Mouse (Mus musculus) midbrain, embryonic 10.5 days (tissue): ENCODE measurements around the gene Cfap61. TPM values are rescaled to one million over a fixed set of nuclear protein-coding genes. Genes with fewer than 3 reads are reported as not detected.

Source experiments
- DNase-seq: peaks from one replicate; pipeline ENCODE4 v3.0.0-alpha.2; 2017; ENCODE audit warnings: low spot score
- H3K27ac ChIP-seq: fragments of 300-500 bp; sonication (generic); replicated peaks from 2 replicates; pipeline ENCODE4 v1.5.1; 2016; ENCODE audit warnings: mild to moderate bottlenecking
- H3K27me3 ChIP-seq: fragments of 300-500 bp; sonication (generic); 2 replicates; pipeline ENCODE4 v1.6.1; 2016; ENCODE audit warnings: low read depth, mild to moderate bottlenecking; ENCODE audit not compliant: poor library complexity, severe bottlenecking
- H3K36me3 ChIP-seq: fragments of 300-500 bp; sonication (generic); 2 replicates; pipeline ENCODE4 v1.6.1; 2016; ENCODE audit warnings: mild to moderate bottlenecking, moderate library complexity
- H3K4me1 ChIP-seq: fragments of 300-500 bp; sonication (generic); 2 replicates; pipeline ENCODE4 v1.6.1; 2016
- H3K4me3 ChIP-seq: fragments of 300-500 bp; sonication (generic); 2 replicates; pipeline ENCODE4 v1.5.1; 2016; ENCODE audit warnings: mild to moderate bottlenecking, moderate library complexity
- H3K9me3 ChIP-seq: fragments of 300-500 bp; sonication (generic); replicated peaks from 2 replicates; pipeline ENCODE4 v1.6.1; 2016; ENCODE audit warnings: mild to moderate bottlenecking
- WGBS: fragments of 180-500 bp; shearing (Covaris S2); methylation state at CpG from one replicate; pipeline ENCODE4 v1.1.7; 2016; 5-methylcytosine and 5-hydroxymethylcytosine counted together
- polyA plus RNA-seq: library from polyadenylated mRNA; unstranded; fragments of >200 nt; fragmentation: Nextera tagmentation; extraction: Ambion mirVana; gene quantifications from 2 replicates; pipeline ENCODE4 v1.2.1, GENCODE M21; 2016

The Cfap61 gene
- polyA plus RNA-seq, 1 experiment from 2014 or later = 0.75 TPM

DNA sequence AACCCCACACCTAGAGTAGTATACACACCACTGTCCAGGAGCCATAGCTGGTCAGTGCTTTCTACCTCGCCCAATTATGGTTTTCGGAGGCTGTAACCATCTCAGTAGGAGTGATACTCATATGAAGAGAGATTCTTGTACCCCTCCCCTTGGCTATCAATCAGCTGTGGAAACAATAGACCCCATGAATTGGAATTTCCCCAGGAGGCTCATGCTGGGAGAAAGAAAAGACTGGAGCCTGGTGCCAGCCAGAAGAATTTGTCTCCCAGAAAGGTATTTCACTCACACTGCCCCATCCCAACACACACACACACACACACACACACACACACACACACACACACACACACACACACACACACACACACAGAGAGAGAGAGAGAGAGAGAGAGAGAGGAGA is 55.9 kb downstream of the Cfap61 start:
- DNase-seq = no peak

DNA sequence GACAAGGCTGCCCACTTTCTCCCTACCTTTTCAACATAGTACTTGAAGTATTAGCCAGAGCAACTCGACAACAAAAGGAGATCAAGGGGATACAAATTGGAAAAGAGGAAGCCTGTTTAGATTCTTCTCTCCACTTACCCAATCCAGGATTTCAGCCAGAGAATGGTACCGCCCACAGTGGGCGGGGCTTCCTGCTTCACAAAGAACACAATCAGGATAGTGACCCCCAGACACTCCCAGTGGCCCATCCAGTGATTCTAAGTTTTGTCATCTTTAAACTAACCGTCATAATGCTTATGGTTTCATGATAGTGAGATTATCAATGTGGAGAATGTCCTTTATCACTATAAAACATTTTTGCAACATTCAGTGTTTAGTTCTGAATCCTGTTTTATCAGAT is 61.9 kb downstream of the Cfap61 start:
- Histone ChIP-seq H3K27ac (no peak overlapping the region), H3K4me3 (no peak overlapping the region), H3K36me3 (no peaks in the 10 kb centered on the region), H3K4me1 (no peaks in the 10 kb centered on the region), H3K27me3 (no peaks in the 10 kb centered on the region), H3K9me3 (no peaks in the 10 kb centered on the region)
- 69% methylated on average over 4 of the region's 4 CpGs for WGBS
- DNase-seq = no peak

More for the DNA sequence above, 55.9 kb downstream of the Cfap61 start:
- no peak overlapping the region for H3K27ac ChIP-seq
- 62% methylated on average over 2 of the region's 2 CpGs for WGBS
- no peak overlapping the region for H3K4me3 ChIP-seq
- no peaks in the 10 kb centered on the region for H3K36me3 ChIP-seq
- no peaks in the 10 kb centered on the region for H3K27me3 ChIP-seq
- H3K9me3 ChIP-seq = no peaks in the 10 kb centered on the region
- peaks cover 4% of the 10 kb centered on the region; the same call in 1 of the 2 replicates for H3K4me1 ChIP-seq

DNA sequence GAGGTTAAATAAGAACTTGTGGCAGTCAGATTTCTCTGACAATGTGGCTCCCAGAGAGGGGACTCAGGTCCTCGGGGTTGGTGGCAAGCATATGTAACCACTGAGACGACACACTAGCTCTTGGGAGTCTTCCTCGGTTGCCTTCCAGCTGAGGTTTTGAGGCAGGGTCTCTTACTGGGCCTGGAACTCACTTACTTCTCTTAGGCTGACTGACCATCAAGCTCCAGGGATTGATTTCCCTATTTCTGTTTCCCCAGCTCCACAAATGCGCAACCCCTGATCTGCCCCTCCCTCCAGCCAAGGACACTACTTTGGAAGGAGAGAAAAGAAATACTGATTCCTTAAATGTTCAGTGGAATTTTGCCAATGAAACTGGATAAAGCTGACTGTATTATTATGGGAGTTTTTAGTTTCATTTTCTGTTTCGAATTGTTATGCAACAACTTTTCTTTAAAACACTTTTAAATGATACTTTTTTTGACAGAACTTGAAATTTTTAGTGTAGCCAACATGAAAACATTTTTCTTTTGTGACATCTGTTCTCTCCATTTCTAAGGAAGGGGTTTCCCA is 63.5 kb downstream of the Cfap61 start:
- Histone ChIP-seq H3K27ac (no peak overlapping the region), H3K27me3 (no peaks in the 10 kb centered on the region), H3K36me3 (no peaks in the 10 kb centered on the region), H3K4me1 (no peaks in the 10 kb centered on the region), H3K4me3 (no peak overlapping the region), H3K9me3 (no peaks in the 10 kb centered on the region)
- 85% methylated on average over 5 of the region's 5 CpGs for WGBS
- no peak for DNase-seq

DNA sequence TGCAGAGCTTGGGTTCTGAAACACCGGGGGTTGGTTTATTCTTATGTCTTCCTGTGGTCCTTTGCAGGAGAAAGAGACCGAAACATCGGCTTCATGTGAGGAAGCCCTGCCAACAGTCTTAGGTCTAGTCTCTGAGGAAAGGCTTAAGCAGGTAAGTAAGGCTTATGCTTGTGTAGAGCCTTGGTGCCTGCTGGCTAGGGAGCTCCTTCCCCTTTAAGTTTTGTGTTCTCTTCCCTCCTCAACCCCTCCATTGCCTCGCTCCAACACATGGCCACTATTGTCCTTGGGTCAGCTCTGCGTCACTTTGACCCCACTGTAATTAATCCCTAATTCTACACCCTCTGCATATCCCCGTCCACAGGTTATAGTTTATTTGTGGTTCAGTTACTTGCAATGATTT is 74.2 kb downstream of the Cfap61 start:
- Histone ChIP-seq H3K4me1 (peaks cover 14% of the 10 kb centered on the region; the same call in 1 of the 2 replicates), H3K36me3 (no peaks in the 10 kb centered on the region), H3K27ac (no peak overlapping the region), H3K9me3 (no peaks in the 10 kb centered on the region), H3K4me3 (no peak overlapping the region), H3K27me3 (no peaks in the 10 kb centered on the region)
- WGBS = 86% methylated on average over 6 of the region's 6 CpGs
- DNase-seq = no peak

DNA sequence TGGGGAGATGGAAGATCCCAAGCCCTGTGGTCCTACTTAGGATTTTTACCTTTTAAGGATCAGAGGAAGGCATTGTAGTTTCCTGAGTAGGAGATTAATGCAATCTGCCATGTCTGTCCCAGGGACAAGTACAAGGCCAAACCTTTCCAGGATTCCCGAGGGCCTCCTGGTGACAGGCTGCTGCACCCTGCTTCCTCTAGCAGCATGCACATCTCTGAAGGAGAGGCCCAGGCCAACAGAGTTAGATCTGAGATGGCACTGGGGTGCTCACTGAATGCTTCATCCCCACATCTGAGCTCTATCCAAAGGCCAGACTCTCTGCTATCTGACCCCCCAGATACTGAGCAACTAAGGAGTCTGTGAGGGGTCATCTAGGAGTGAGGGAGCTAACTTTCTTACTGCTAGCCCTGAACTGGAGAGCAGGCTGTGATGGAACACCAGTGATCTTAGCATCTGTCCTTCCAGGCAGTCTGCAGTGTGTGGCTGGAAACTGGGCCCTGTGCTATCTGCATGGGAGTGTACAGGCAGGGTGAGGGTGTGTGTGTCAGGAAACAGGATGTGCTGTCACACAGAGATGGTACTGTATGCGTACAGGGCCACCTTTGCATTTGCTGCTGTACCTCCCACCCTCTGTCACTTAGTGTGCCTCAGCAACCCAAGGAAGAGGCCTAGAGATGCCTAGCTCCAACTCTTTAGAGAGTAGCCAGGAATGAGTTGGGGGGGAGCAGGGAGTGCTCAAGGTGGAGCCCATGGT is 75.2 kb downstream of the Cfap61 start:
- Histone ChIP-seq H3K9me3 (no peaks in the 10 kb centered on the region), H3K4me1 (peaks cover 14% of the 10 kb centered on the region; the same call in 1 of the 2 replicates), H3K4me3 (no peak overlapping the region), H3K36me3 (no peaks in the 10 kb centered on the region), H3K27me3 (no peaks in the 10 kb centered on the region), H3K27ac (peak overlapping the region; percentile 33)
- WGBS = 84% methylated on average over 2 of the region's 2 CpGs
- DNase-seq = no peak

DNA sequence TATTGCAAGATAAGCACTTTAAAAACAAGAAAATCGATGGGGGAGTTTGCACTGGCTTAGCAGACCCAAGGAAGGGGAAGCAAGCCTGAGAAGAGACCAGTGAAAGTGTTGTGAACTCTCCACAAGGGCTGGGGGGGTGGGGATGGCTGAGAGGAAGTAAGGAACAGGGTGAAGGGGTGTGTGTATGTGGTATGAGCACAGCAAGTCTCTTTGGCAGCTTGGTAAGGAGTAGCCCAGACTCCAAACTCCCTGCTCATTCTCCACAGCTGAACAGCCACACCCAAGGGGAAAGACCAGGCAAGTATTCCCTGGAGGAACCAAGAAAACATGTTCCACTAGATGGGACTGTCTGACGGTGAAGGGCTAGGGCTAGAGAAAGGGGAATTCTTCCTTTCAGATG is 76.2 kb downstream of the Cfap61 start:
- H3K36me3 ChIP-seq = no peaks in the 10 kb centered on the region
- H3K27ac ChIP-seq = peak overlapping the region; percentile 28; the same call in 1 of the 2 replicates
- peaks cover 21% of the 10 kb centered on the region for H3K4me1 ChIP-seq
- 63% methylated on average over 2 of the region's 2 CpGs for WGBS
- no peak overlapping the region for H3K4me3 ChIP-seq
- DNase-seq = no peak
- no peaks in the 10 kb centered on the region for H3K9me3 ChIP-seq
- H3K27me3 ChIP-seq = no peaks in the 10 kb centered on the region

DNA sequence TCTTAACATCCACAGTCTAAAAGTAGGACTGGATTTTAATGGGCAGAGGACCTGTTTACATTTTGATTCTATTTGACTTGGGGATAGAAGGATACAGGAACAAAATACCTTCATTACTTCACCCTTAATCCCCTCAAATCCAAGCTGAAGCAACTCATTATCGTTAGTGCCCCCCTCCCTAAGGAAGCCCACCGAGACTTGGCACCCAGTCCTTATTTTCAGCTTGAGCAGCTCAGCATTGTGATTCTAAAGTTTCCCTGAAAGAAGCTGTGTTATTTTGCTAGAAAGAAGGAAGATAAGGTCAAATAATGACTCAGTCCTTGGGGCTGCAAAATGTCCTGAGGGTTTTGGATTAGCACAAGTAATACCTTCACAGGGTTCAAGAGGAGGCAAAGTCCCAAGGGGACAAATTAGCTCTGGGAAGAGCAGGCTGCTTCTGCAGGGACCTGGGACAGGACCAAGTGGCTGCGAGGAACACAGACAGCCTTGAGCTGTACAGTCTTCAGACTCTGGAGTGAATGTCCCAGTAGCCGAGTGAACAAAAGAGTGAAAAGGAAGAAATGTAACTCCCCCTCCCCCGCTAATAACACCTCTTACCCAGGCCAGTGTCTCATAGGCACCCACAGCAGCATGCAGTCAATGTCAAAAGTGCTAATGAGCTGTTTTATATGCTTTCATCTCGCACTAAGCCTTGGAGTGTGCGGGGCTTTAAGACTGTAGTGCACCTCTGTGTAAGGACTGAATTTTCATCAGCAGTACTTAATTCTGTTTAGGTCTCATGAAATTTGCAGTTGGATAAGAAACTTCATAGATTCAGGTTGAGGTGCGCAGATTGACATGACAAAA is 81.0 kb downstream of the Cfap61 start:
- peak overlapping the region; percentile 50; the same call in 1 of the 2 replicates for H3K27ac ChIP-seq
- no peaks in the 10 kb centered on the region for H3K27me3 ChIP-seq
- no peak overlapping the region for H3K4me3 ChIP-seq
- no peaks in the 10 kb centered on the region for H3K9me3 ChIP-seq
- no peak for DNase-seq
- H3K36me3 ChIP-seq = no peaks in the 10 kb centered on the region
- H3K4me1 ChIP-seq = peaks cover 20% of the 10 kb centered on the region
- 49% methylated on average over 8 of the region's 8 CpGs for whole genome bisulfite sequencing

DNA sequence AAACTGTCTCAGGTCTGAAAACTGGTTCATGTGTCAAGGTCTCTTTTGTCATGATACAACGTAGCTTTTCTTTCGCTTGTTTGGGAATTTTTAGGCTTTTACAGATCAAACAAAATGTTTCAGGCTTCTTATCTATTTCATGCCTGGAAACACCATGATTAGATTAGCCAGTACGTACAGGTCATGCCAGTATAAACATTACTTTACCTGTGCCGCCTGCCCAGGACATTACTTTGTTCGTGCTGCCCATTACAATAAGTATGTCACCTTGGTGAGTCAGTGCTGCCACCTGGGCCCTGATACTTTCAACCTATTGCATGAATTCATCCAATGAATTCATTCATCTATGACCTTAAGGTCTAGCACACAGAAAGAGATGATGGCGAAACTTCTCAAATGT is 88.3 kb downstream of the Cfap61 start:
- Histone ChIP-seq H3K27ac (no peak overlapping the region), H3K4me3 (no peak overlapping the region), H3K9me3 (no peaks in the 10 kb centered on the region), H3K4me1 (no peaks in the 10 kb centered on the region), H3K27me3 (no peaks in the 10 kb centered on the region), H3K36me3 (no peaks in the 10 kb centered on the region)
- no peak for DNase-seq
- 94% methylated on average over 6 of the region's 6 CpGs for WGBS

DNA sequence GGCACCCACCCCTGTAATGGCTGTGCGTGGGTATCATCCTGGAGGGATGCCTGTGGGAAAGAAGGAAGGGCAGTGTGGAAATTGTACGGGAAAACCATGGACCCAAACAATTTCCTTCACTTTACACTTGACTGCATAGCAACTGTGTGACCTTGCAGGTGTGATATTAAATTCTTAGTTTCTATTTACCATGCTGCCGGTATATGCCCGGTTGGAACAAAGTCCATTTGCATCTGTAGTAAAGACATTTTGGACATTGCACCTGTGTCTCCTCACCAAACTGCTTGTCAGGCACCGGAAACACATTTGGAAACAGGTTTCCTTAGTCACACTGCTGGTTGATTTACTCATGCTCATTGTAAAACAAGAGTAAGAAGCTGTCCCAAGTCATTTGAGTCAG is 109.1 kb downstream of the Cfap61 start:
- DNase-seq = no peak
- peaks cover 4% of the 10 kb centered on the region; the same call in 1 of the 2 replicates for H3K27me3 ChIP-seq
- H3K9me3 ChIP-seq = no peaks in the 10 kb centered on the region
- peaks cover 22% of the 10 kb centered on the region for H3K4me1 ChIP-seq
- no peak overlapping the region for H3K4me3 ChIP-seq
- 95% methylated on average over 5 of the region's 5 CpGs for WGBS
- no peaks in the 10 kb centered on the region for H3K36me3 ChIP-seq
- H3K27ac ChIP-seq = no peak overlapping the region

DNA sequence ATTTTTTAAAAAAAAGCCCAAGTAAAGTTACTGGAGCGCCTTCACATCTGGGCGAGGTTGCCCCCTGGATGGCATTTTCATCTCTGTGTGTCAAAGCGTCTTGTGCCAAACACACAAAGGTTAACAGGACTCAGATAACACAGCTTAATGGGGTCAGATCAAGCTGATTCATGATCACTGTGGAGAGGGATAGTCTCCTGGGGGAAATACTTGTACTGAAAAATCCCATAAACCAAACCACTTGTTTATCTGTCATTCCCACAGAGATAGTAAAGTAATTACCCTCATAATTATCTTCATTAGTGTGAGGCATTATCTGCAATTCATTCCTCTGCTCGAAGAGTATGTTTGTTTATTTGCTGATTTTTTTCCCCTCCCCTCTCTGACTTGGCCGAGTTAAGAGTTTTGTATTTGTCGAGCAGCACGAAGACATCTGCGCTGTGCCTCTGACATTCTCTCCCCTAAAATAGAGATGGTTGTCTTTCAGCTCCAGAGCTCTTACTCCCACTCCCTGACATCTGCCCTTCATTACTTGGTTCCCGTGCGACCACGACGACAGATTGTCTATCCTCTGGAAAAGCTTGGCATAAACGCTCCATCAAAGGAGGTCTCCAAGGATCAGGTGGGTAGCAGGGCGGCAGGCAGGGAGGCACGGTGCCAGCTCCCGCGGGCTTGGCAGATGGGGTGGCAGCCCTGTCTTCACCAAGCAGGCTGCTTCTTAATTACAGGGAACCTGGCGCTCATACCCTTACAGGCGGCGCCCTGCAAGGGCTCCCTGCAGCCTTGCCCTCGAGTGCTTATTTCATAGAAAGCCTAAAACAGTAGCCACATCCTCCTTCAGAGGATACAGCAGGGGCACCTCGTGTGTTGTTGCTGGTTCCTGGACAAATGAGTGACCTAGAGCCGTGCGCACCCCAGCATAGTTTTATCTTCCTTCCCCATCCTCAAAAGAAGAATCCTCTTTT is 110.6 kb downstream of the Cfap61 start:
- no peak for DNase-seq
- WGBS = 73% methylated on average over 24 of the region's 24 CpGs
- H3K27ac ChIP-seq = 0 out of 2 replicates have a peak overlapping the region, but pooled peaks have one; percentile 55

DNA sequence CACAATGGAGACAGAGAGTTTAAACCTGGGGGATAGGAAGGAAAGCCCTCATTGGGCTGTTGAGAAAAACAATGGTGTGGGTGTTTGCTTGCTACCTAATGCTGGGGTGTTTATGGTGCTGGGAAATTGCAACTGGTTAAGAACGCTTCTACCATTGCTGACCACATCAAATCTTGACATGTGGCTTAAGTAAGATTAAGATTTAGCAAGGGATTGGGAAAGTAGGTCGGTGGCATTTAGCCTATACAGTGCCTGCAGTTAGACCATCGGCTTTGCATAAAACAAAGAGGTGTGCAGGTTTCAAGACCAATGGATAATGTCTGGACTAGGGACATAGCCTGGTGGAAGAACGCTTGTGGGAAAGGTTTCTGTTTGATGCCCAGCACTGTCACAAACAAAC is 113.1 kb downstream of the Cfap61 start:
- WGBS = 83% methylated on average over 4 of the region's 4 CpGs
- no peak for DNase-seq
- H3K36me3 ChIP-seq = no peaks in the 10 kb centered on the region
- no peak overlapping the region; the same call in 1 of the 2 replicates for H3K27ac ChIP-seq
- peaks cover 26% of the 10 kb centered on the region for H3K4me1 ChIP-seq
- H3K9me3 ChIP-seq = no peaks in the 10 kb centered on the region
- peaks cover 4% of the 10 kb centered on the region; the same call in 1 of the 2 replicates for H3K27me3 ChIP-seq
- no peak overlapping the region for H3K4me3 ChIP-seq

More for the DNA sequence above, 110.6 kb downstream of the Cfap61 start:
- Histone ChIP-seq H3K36me3 (no peaks in the 10 kb centered on the region), H3K27me3 (peaks cover 4% of the 10 kb centered on the region; the same call in 1 of the 2 replicates), H3K4me3 (no peak overlapping the region), H3K9me3 (no peaks in the 10 kb centered on the region), H3K4me1 (peaks cover 25% of the 10 kb centered on the region)
